Mouse (Mus musculus) induced T-regulatory cell, adult 2 months (primary cell): ENCODE data around the gene Dnajc9.
A peak's percentile ranks its signal among the peaks of the same experiment; 100 is the strongest.

Source experiments
- DNase-seq: peaks from one replicate; pipeline ENCODE4 v3.0.0-alpha.2; 2012; ENCODE audit warnings: low read depth

The Dnajc9 gene

GRCm38 (mm10) chr14:20388441-20389129 is at the start of gene Dnajc9:
Gene Dnajc9, minus strand, starts transcription at chr14:20388910.
- DNase-seq, result peak; percentile 94

- DNase-seq, result no peak
These were observed 48.3 kb upstream of the Dnajc9 start for GRCm38 (mm10) chr14:20436976-20437375.

- no peak for DNase-seq
These were observed 43.7 kb upstream of the Dnajc9 start for GRCm38 (mm10) chr14:20432420-20432819.

GRCm38 (mm10) chr14:20431726-20432125 is 43.0 kb upstream of the Dnajc9 start:
- DNase-seq, result no peak

GRCm38 (mm10) chr14:20429833-20430232 is 41.1 kb upstream of the Dnajc9 start:
- DNase-seq, result no peak

- peak; percentile 11 for DNase-seq
These were observed 39.9 kb upstream of the Dnajc9 start for GRCm38 (mm10) chr14:20428593-20428992.

- DNase-seq, result no peak
These were observed 34.3 kb upstream of the Dnajc9 start for GRCm38 (mm10) chr14:20423046-20423445.

- no peak for DNase-seq
These were observed 33.5 kb upstream of the Dnajc9 start for GRCm38 (mm10) chr14:20422257-20422656.

GRCm38 (mm10) chr14:20400071-20400470 is 11.4 kb upstream of the Dnajc9 start:
- peak; percentile 61 for DNase-seq

- peak; percentile 53 for DNase-seq
These were observed 10.2 kb upstream of the Dnajc9 start for GRCm38 (mm10) chr14:20398864-20399263.

- no peak for DNase-seq
These were observed 8.5 kb upstream of the Dnajc9 start for GRCm38 (mm10) chr14:20397220-20397619.

GRCm38 (mm10) chr14:20393205-20393913 is 4.6 kb upstream of the Dnajc9 start, which contains the start of gene Mrps16:
Gene Mrps16, minus strand, starts transcription at chr14:20393634.
- peak; percentile 98 for DNase-seq

- no peak for DNase-seq
These were observed 3.6 kb upstream of the Dnajc9 start for GRCm38 (mm10) chr14:20392326-20392725.

GRCm38 (mm10) chr14:20389446-20390079 is 853 bp upstream of the Dnajc9 start:
- DNase-seq, result no peak

- peak; percentile 61 for DNase-seq
These were observed 8.8 kb downstream of the Dnajc9 start for GRCm38 (mm10) chr14:20379753-20380430.

GRCm38 (mm10) chr14:20379087-20379640 is 9.5 kb downstream of the Dnajc9 start:
- DNase-seq, result no peak

- DNase-seq, result peak; percentile 88
These were observed 10.2 kb downstream of the Dnajc9 start for GRCm38 (mm10) chr14:20378313-20379061.

- DNase-seq, result no peak
These were observed 11.6 kb downstream of the Dnajc9 start for GRCm38 (mm10) chr14:20377112-20377521.

- no peak for DNase-seq
These were observed 16.9 kb downstream of the Dnajc9 start for GRCm38 (mm10) chr14:20371854-20372253.

GRCm38 (mm10) chr14:20370798-20371197 is 17.9 kb downstream of the Dnajc9 start:
- DNase-seq, result no peak

GRCm38 (mm10) chr14:20368271-20368670 is 20.4 kb downstream of the Dnajc9 start:
- peak; percentile 40 for DNase-seq
